Mouse (Mus musculus) cortical plate, adult 2 months (tissue): ENCODE measurements at regions not wholly inside any gene's neighbourhood (a gene's known extent, or its start where the extent isn't known, plus 50 kb on each side); places are given as distances from the start of the nearest gene placed in this dataset.

Source experiments
- CTCF ChIP-seq: fragments of 200-500 bp; IDR thresholded peaks from 2 replicates; pipeline ENCODE4 v1.5.1; 2011; ENCODE audit warnings: mild to moderate bottlenecking, control low read depth, low read length; ENCODE audit not compliant: insufficient read depth; ENCODE audit errors: extremely low read depth
- POLR2A ChIP-seq: fragments of 200-500 bp; IDR thresholded peaks from 2 replicates; pipeline ENCODE4 v1.6.1; 2011; ENCODE audit warnings: mild to moderate bottlenecking, low read length, control low read depth; ENCODE audit not compliant: insufficient read depth; ENCODE audit errors: extremely low read depth

GRCm38 (mm10) chr11:18766458-18767016, 252.2 kb downstream of the Meis1 start:
- TF ChIP-seq CTCF (no peak), POLR2A (no peak)
